Mouse (Mus musculus): Measurements from ENCODE around the gene Wdr25.
"Not testable (repeated sequence)": the region's sequence is repeated elsewhere in the genome, so short reads cannot be mapped to it uniquely, and the experiment has no call there.

Wdr25 gene

GRCm38 (mm10) chr12:108892989-108893714 lies at the start of gene Wdr25:
Wdr25 (plus strand) TSS chr12:108893631.
- in situ Hi-C loops (cut with MseI, MboI), result loop anchor here in 1 of 2 experiments (25.0 kb wide), 1 partner anchor 1494 kb away; no protein-coding TSS in a partner anchor

GRCm38 (mm10) chr12:108848033-108848432 lies 45.4 kb upstream of the Wdr25 start:
- in situ Hi-C loops (cut with MseI, MboI), result not testable (repeated sequence)

- in situ Hi-C loops (cut with MseI, MboI), result no loop called here
These were observed 43.9 kb upstream of the Wdr25 start for GRCm38 (mm10) chr12:108849488-108850022.

- in situ Hi-C loops (cut with MseI, MboI), result no loop called here
These were observed 43.3 kb upstream of the Wdr25 start for GRCm38 (mm10) chr12:108850129-108850528.

GRCm38 (mm10) chr12:108850886-108851285 lies 42.5 kb upstream of the Wdr25 start:
- in situ Hi-C loops (cut with MseI, MboI), result no loop called here

GRCm38 (mm10) chr12:108852822-108853221 lies 40.6 kb upstream of the Wdr25 start:
- in situ Hi-C loops (cut with MseI, MboI), result no loop called here

- in situ Hi-C loops (cut with MseI, MboI), result no loop called here
These were observed 38.4 kb upstream of the Wdr25 start for GRCm38 (mm10) chr12:108855081-108855480.

- in situ Hi-C loops (cut with MseI, MboI), result no loop called here
These were observed 37.2 kb upstream of the Wdr25 start for GRCm38 (mm10) chr12:108856186-108856585.

GRCm38 (mm10) chr12:108857109-108857508 lies 36.3 kb upstream of the Wdr25 start:
- in situ Hi-C loops (cut with MseI, MboI), result no loop called here

- in situ Hi-C loops (cut with MseI, MboI), result no loop called here
These were observed 35.7 kb upstream of the Wdr25 start for GRCm38 (mm10) chr12:108857589-108858184.

GRCm38 (mm10) chr12:108858486-108858885 lies 34.9 kb upstream of the Wdr25 start:
- in situ Hi-C loops (cut with MseI, MboI), result no loop called here

GRCm38 (mm10) chr12:108865007-108865494 lies 28.4 kb upstream of the Wdr25 start:
- in situ Hi-C loops (cut with MseI, MboI), result no loop called here

GRCm38 (mm10) chr12:108869575-108869974 lies 23.9 kb upstream of the Wdr25 start:
- in situ Hi-C loops (cut with MseI, MboI), result no loop called here

- in situ Hi-C loops (cut with MseI, MboI), result no loop called here
These were observed 20.3 kb upstream of the Wdr25 start for GRCm38 (mm10) chr12:108873122-108873521.

GRCm38 (mm10) chr12:108879138-108879537 lies 14.3 kb upstream of the Wdr25 start:
- in situ Hi-C loops (cut with MseI, MboI), result loop anchor here in 1 of 2 experiments (25.0 kb wide), 1 partner anchor 1508 kb away; no protein-coding TSS in a partner anchor

GRCm38 (mm10) chr12:108880606-108881005 lies 12.8 kb upstream of the Wdr25 start:
- in situ Hi-C loops (cut with MseI, MboI), result loop anchor here in 1 of 2 experiments (25.0 kb wide), 1 partner anchor 1507 kb away; no protein-coding TSS in a partner anchor

GRCm38 (mm10) chr12:108881192-108881591 lies 12.2 kb upstream of the Wdr25 start:
- in situ Hi-C loops (cut with MseI, MboI), result loop anchor here in 1 of 2 experiments (25.0 kb wide), 1 partner anchor 1506 kb away; no protein-coding TSS in a partner anchor

- in situ Hi-C loops (cut with MseI, MboI), result loop anchor here in 1 of 2 experiments (25.0 kb wide), 1 partner anchor 1505 kb away; no protein-coding TSS in a partner anchor
These were observed 10.7 kb upstream of the Wdr25 start for GRCm38 (mm10) chr12:108882776-108883175.

GRCm38 (mm10) chr12:108885906-108886305 lies 7.5 kb upstream of the Wdr25 start:
- in situ Hi-C loops (cut with MseI, MboI), result loop anchor here in 1 of 2 experiments (25.0 kb wide), 1 partner anchor 1501 kb away; no protein-coding TSS in a partner anchor

GRCm38 (mm10) chr12:108887077-108887476 lies 6.4 kb upstream of the Wdr25 start:
- in situ Hi-C loops (cut with MseI, MboI), result loop anchor here in 1 of 2 experiments (25.0 kb wide), 1 partner anchor 1500 kb away; no protein-coding TSS in a partner anchor

- in situ Hi-C loops (cut with MseI, MboI), result loop anchor here in 1 of 2 experiments (25.0 kb wide), 1 partner anchor 1499 kb away; no protein-coding TSS in a partner anchor
These were observed 4.8 kb upstream of the Wdr25 start for GRCm38 (mm10) chr12:108888632-108889031.
